Mouse (Mus musculus) hindbrain, embryonic 10.5 days (tissue): ENCODE measurements around the gene Brip1. TPM values are rescaled to one million over a fixed set of nuclear protein-coding genes. Genes with fewer than 3 reads are reported as not detected.

Source experiments
- polyA plus RNA-seq: library from polyadenylated mRNA; unstranded; fragments of >200 nt; fragmentation: Nextera tagmentation; extraction: Ambion mirVana; gene quantifications from 2 replicates; pipeline ENCODE4 v1.2.1, GENCODE M21; 2016

The Brip1 gene
- polyA plus RNA-seq, 1 experiment from 2014 or later = 8.7 TPM

Other genes with a start within 250 kb of the Brip1 start
- gene Ints2, start 56.4 kb upstream of the Brip1 start, polyA plus RNA-seq = 43.3 and 54.4 TPM in 2 replicates
- 5.9 and 7.4 TPM in 2 replicates for gene Med13, start 156.4 kb upstream of the Brip1 start, polyA plus RNA-seq